9 mouse cellular contexts compared by ENCODE assay signal in the genomic region with DNA sequence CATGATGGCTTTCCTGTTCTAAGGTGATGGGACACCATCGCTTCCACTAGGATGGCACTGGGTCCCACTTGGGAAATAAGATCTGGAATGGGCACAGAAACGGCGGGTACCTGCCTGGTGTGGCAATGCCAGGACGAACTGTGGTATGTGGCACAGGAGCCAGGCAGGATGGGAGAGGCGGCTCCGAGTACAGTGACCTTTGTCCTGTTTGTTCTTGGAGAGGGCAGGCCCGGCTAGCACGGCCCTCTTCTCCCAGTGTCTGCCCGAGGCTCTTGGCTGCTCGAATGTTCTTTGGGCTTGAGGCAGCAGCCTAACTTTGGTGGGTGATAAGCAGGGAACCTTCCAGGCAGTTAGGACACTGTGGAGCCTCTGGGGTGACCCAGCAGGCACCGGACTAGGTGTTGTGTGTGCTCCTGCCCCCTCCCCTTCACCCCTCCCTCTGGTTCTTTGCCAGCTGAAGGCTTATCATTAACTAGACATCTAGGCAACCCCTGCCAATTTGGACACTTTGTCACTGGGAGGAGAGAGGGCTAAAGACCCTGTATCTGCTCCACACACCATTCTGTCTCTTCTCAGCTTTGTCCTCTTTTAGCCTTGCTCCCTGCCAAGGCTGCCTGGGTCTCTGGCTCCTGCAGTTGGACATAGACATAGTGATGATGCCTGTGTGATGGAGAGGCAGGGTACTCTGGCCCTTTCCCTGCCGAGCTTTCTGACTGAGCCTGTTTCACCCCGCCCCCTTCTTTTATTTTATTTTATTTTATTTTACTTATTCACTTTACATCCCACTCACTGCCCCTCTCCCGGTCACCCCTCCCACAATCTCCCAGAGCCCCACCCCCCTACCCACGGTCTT. TPM values are rescaled to one million over a fixed set of nuclear protein-coding genes. Genes with fewer than 3 reads are reported as not detected.
A peak's percentile ranks its signal among the peaks of the same experiment; 100 is the strongest.
DNase-seq lines count a peak whose midpoint lies in the region; ATAC-seq and TF ChIP-seq lines count a peak whose summit lies in the region.
"Had no signal": no experiment of that assay in that cellular context is flagged by ENCODE, and none has a peak within 500 bp of the region (broad histone marks: within the 10 kb centered on the region; RNA-seq: fewer than 3 reads in every experiment).

No protein-coding gene starts in this region.

- no peak overlapping the region for H3K4me2 ChIP-seq in hindbrain, embryonic 11.5 days (replicated peaks; ENCODE audit: low read depth, low read length)
- H3K4me2 ChIP-seq in heart, embryonic 14.5 days (ENCODE audit: low read length) = peak overlapping the region; percentile 50
- H3K4me2 ChIP-seq in midbrain, embryonic 16.5 days (ENCODE audit: low read length) = no peak overlapping the region
- no peak overlapping the region for H3K4me2 ChIP-seq in forebrain, postnatal 0 days (ENCODE audit: low read depth)

- no peak overlapping the region for H3K4me3 ChIP-seq in hindbrain, embryonic 10.5 days
- no peak overlapping the region for H3K4me3 ChIP-seq in hindbrain, embryonic 11.5 days (ENCODE audit: low read depth, low read length)
- H3K4me3 ChIP-seq in heart, embryonic 14.5 days (ENCODE audit: control insufficient read depth in 1 of 2, insufficient read depth in 1 of 2, low read depth in 1 of 2, low read length in 2 of 2) = peak overlapping the region in 1 of 2 experiments; percentile 9; a peak in 1 of 4 replicates
- no peak overlapping the region for H3K4me3 ChIP-seq in midbrain, embryonic 16.5 days (ENCODE audit: low read depth, low read length)
- no peak overlapping the region for H3K4me3 ChIP-seq in forebrain, postnatal 0 days (ENCODE audit: low read depth, low read length)
- H3K4me3 ChIP-seq: erythroblast, embryonic 14.5 days had no signal

- WGBS in hindbrain, embryonic 10.5 days = 68% methylated on average over 15 of the region's 15 CpGs
- 66% methylated on average over 15 of the region's 15 CpGs for WGBS in hindbrain, embryonic 11.5 days
- 46% methylated on average over 15 of the region's 15 CpGs for WGBS in heart, embryonic 14.5 days
- 77% methylated on average over 15 of the region's 15 CpGs for WGBS in midbrain, embryonic 16.5 days
- WGBS in forebrain, postnatal 0 days = 72% methylated on average over 15 of the region's 15 CpGs

- no peak for TF ChIP-seq CTCF in forebrain, postnatal 0 days (IDR thresholded peaks at IDR 0.05; ENCODE audit: low read depth)

- H3K27ac ChIP-seq in hindbrain, embryonic 10.5 days = peak overlapping the region; percentile 35
- H3K27ac ChIP-seq in hindbrain, embryonic 11.5 days (ENCODE audit: low read depth, low read length) = no peak overlapping the region
- H3K27ac ChIP-seq in heart, embryonic 14.5 days (replicated peaks in 1 of 2; ENCODE audit: control insufficient read depth in 1 of 2, insufficient read depth in 1 of 2, low read depth in 2 of 2, low read length in 2 of 2) = peak overlapping the region; percentile 93 to 95
- peak overlapping the region; percentile 23; the same call in 1 of the 2 replicates for H3K27ac ChIP-seq in midbrain, embryonic 16.5 days (ENCODE audit: low read length)
- H3K27ac ChIP-seq in forebrain, postnatal 0 days (ENCODE audit: low read depth, low read length) = no peak overlapping the region

- no peak for DNase-seq in hindbrain, embryonic 10.5 days (ENCODE audit: low spot score)
- DNase-seq in hindbrain, embryonic 11.5 days (ENCODE audit: low spot score) = no peak
- DNase-seq in kidney, postnatal 25 days = peak; percentile 75 to 94
- no peak for DNase-seq in ovary, postnatal 36 days (ENCODE audit: low spot score)
- DNase-seq in forebrain, postnatal 0 days = no peak

- H3K27me3 ChIP-seq in hindbrain, embryonic 10.5 days (ENCODE audit: insufficient read depth, poor library complexity, severe bottlenecking) = no peaks in the 10 kb centered on the region
- H3K27me3 ChIP-seq in hindbrain, embryonic 11.5 days (ENCODE audit: control insufficient read depth, insufficient read depth, low read length) = no peaks in the 10 kb centered on the region
- H3K27me3 ChIP-seq in heart, embryonic 14.5 days (ENCODE audit: control insufficient read depth, insufficient read depth, low read length) = no peaks in the 10 kb centered on the region
- H3K27me3 ChIP-seq in midbrain, embryonic 16.5 days (ENCODE audit: control insufficient read depth, insufficient read depth, low read depth, low read length) = no peaks in the 10 kb centered on the region
- H3K27me3 ChIP-seq in forebrain, postnatal 0 days (ENCODE audit: insufficient read depth, low read length) = no peaks in the 10 kb centered on the region

- H3K36me3 ChIP-seq in hindbrain, embryonic 10.5 days = peaks cover 12% of the 10 kb centered on the region; the same call in 1 of the 2 replicates
- no peaks in the 10 kb centered on the region for H3K36me3 ChIP-seq in hindbrain, embryonic 11.5 days (ENCODE audit: control insufficient read depth, insufficient read depth, low read length)
- H3K36me3 ChIP-seq in heart, embryonic 14.5 days (ENCODE audit: control insufficient read depth, insufficient read depth, low read length) = no peaks in the 10 kb centered on the region
- no peaks in the 10 kb centered on the region for H3K36me3 ChIP-seq in midbrain, embryonic 16.5 days (ENCODE audit: control insufficient read depth, insufficient read depth, low read length)
- no peaks in the 10 kb centered on the region for H3K36me3 ChIP-seq in forebrain, postnatal 0 days (ENCODE audit: insufficient read depth)

- 0 out of 2 replicates have a peak, but pooled peaks cover 3% of the 10 kb centered on the region for H3K9me3 ChIP-seq in hindbrain, embryonic 10.5 days
- H3K9me3 ChIP-seq in hindbrain, embryonic 11.5 days (ENCODE audit: control insufficient read depth, low read length) = no peaks in the 10 kb centered on the region
- H3K9me3 ChIP-seq in heart, embryonic 14.5 days (ENCODE audit: control insufficient read depth, low read length) = no peaks in the 10 kb centered on the region
- no peaks in the 10 kb centered on the region for H3K9me3 ChIP-seq in midbrain, embryonic 16.5 days (replicated peaks; ENCODE audit: control insufficient read depth, low read length, poor library complexity, severe bottlenecking)
- H3K9me3 ChIP-seq in forebrain, postnatal 0 days (ENCODE audit: low read length) = no peaks in the 10 kb centered on the region

- no peak overlapping the region for H3K9ac ChIP-seq in hindbrain, embryonic 11.5 days (ENCODE audit: low read depth, low read length)
- peak overlapping the region; percentile 63 for H3K9ac ChIP-seq in heart, embryonic 14.5 days (ENCODE audit: low read length)
- H3K9ac ChIP-seq in midbrain, embryonic 16.5 days (ENCODE audit: low read depth, low read length) = no peak overlapping the region
- no peak overlapping the region for H3K9ac ChIP-seq in forebrain, postnatal 0 days

- no peak for ATAC-seq in hindbrain, embryonic 11.5 days (ENCODE audit: low FRiP score)
- no peak for ATAC-seq in heart, embryonic 14.5 days (ENCODE audit: insufficient number of reproducible peaks, insufficient read depth, low FRiP score, low read depth)
- no peak for ATAC-seq in midbrain, embryonic 16.5 days
- no peak for ATAC-seq in cerebellum, adult (ENCODE audit: insufficient number of reproducible peaks, low FRiP score, low TSS enrichment)
- no peak for ATAC-seq in forebrain, postnatal 0 days

- peaks cover 42% of the 10 kb centered on the region for H3K4me1 ChIP-seq in hindbrain, embryonic 10.5 days (replicated peaks)
- H3K4me1 ChIP-seq in hindbrain, embryonic 11.5 days (replicated peaks; ENCODE audit: control insufficient read depth, insufficient read depth, low read length) = no peaks in the 10 kb centered on the region
- peaks cover 69 to 71% of the 10 kb centered on the region in 2 experiments for H3K4me1 ChIP-seq in heart, embryonic 14.5 days (ENCODE audit: control insufficient read depth in 2 of 2, insufficient read depth in 2 of 2, low read length in 2 of 2)
- H3K4me1 ChIP-seq in midbrain, embryonic 16.5 days (ENCODE audit: control insufficient read depth, insufficient read depth, low read length) = 0 out of 2 replicates have a peak, but pooled peaks cover 2% of the 10 kb centered on the region
- H3K4me1 ChIP-seq in forebrain, postnatal 0 days (ENCODE audit: insufficient read depth) = no peaks in the 10 kb centered on the region

RNA-seq across cellular contexts. Expression of gene Atp2a2, which starts 25.1 kb away (rescaled TPM):
- polyA plus RNA-seq in hindbrain, embryonic 10.5 days (2016; fragmentation: Nextera tagmentation; extraction: Ambion mirVana) = 38.8 and 41.9 TPM in 2 replicates
- polyA plus RNA-seq in hindbrain, embryonic 11.5 days (2014; fragmentation: Nextera tagmentation; extraction: Ambion mirVana) = 46.5 and 50.2 TPM in 2 replicates
- polyA plus RNA-seq in heart, embryonic 14.5 days (2014; fragmentation: Nextera tagmentation; extraction: Ambion mirVana) = 472 and 483 TPM in 2 replicates
- 44.4 and 45.6 TPM in 2 replicates for polyA plus RNA-seq in midbrain, embryonic 16.5 days (2015; fragmentation: Nextera tagmentation; extraction: Ambion mirVana)
- total RNA-seq in forebrain, postnatal 0 days (2014; rRNA removed) = 143 and 178 TPM in 2 replicates
- polyA plus RNA-seq in forebrain, postnatal 0 days (2015; fragmentation: Nextera tagmentation; extraction: Ambion mirVana) = 28.8 and 37.2 TPM in 2 replicates

Comparison
In these comparisons a context has a peak if more than half of its experiments do, and no peak if none do; other contexts are left out.
1. H3K27ac ChIP-seq: peak in hindbrain, embryonic 10.5 days (single experiment), heart, embryonic 14.5 days (2 of 2) and midbrain, embryonic 16.5 days (single experiment); none in hindbrain, embryonic 11.5 days (single experiment) and forebrain, postnatal 0 days (single experiment).
2. DNase-seq: peak in kidney, postnatal 25 days (2 of 2); none in hindbrain, embryonic 10.5 days (single experiment), hindbrain, embryonic 11.5 days (single experiment), ovary, postnatal 36 days (single experiment) and forebrain, postnatal 0 days (single experiment).